Mouse (Mus musculus) CH12.LX (cell line): Measurements from ENCODE around the gene Gab1.

ENCODE experiments used
- CTCF ChIP-seq, 2 experiments: IDR thresholded peaks in 1 of 2; conservative IDR thresholded peaks in 1 of 2; 2 replicates each; pipeline ENCODE4 v1.5.1; 2011 to 2012; ENCODE audit warnings: low read depth in 2 of 2, low read length in 2 of 2, improper control_type of control experiment in 1 of 2, inconsistent platforms in 1 of 2, mild to moderate bottlenecking in 1 of 2, moderate library complexity in 1 of 2
- EP300 ChIP-seq: IDR thresholded peaks from 2 replicates; pipeline ENCODE4 v1.6.1; 2011; ENCODE audit warnings: low read length, improper control_type of control experiment
- GABPA ChIP-seq: IDR thresholded peaks from 2 replicates; pipeline ENCODE4 v1.6.1; 2012; ENCODE audit warnings: low read depth, low read length, improper control_type of control experiment, inconsistent platforms; ENCODE audit not compliant: insufficient replicate concordance
- ZC3H11A ChIP-seq: IDR thresholded peaks from 2 replicates; pipeline ENCODE4 v1.6.1; 2012; ENCODE audit warnings: low read depth, mild to moderate bottlenecking, inconsistent platforms, low read length, improper control_type of control experiment

DNA sequence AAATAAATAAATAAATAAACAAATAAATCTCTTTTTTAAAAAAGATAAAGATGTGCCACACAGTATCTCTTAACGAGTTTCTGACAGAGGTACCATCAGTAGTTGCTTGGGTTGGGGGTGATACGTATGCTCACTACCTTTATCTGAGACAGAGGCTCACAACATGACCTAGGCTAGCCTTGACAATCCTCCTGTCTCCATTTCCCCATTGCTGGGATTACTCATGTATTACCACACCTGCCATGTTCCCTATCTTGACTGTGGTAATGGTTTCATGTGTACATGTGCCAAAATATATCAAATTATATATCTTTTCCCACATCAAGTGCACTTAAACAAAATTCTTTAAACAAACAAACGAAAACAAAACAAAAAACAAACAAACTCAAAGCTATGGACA is 14.2 kb upstream of the Gab1 start:
- TF ChIP-seq ZC3H11A (no peak), EP300 (no peak), CTCF (conservative IDR thresholded peaks at IDR 0.05 in 1 of 2, IDR thresholded peaks at IDR 0.05 in 1 of 2; ENCODE audit: low read depth in 2 of 2, low read length in 2 of 2) (no peak), GABPA (no peak)
